8 mouse cellular contexts compared by ENCODE assay signal in the genomic region with DNA sequence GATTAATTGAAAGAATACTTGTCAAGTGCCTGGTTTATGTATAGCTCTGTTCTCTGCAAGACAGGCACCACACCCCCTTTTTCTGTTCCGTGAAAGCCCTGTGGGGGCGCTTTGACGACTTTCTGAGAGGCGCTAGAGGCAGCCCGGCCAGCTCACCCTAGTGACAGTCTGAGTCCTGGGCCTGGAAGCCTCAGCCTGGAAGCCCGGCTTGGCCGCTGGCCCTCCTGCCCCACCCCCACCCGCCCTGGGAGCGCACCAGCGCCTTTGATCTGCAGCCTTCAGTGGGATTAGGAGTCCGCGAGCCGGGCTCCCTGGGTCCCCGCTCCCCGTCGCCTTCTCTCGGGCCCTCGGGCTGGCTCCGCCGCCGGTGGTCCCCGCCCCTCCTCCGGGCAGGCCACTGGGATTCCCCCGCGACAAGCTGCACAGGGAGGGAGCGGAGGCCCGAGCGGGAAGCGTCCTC. TPM values are rescaled to one million over a fixed set of nuclear protein-coding genes. Genes with fewer than 3 reads are reported as not detected.
DNase-seq lines count a peak whose midpoint lies in the region; ATAC-seq and TF ChIP-seq lines count a peak whose summit lies in the region.

No protein-coding gene starts in this region.

- H3K9me3 ChIP-seq in heart, embryonic 12.5 days (replicated peaks) = no peaks in the 10 kb centered on the region
- H3K9me3 ChIP-seq in kidney, embryonic 15.5 days (replicated peaks) = no peaks in the 10 kb centered on the region
- H3K9me3 ChIP-seq in limb, embryonic 14.5 days (ENCODE audit: control insufficient read depth, low read length) = no peaks in the 10 kb centered on the region
- no peaks in the 10 kb centered on the region for H3K9me3 ChIP-seq in midbrain, embryonic 16.5 days (replicated peaks; ENCODE audit: control insufficient read depth, low read length, poor library complexity, severe bottlenecking)

- no peak for TF ChIP-seq CTCF in embryonic fibroblast, embryonic 13.5 days (IDR thresholded peaks at IDR 0.05; ENCODE audit: borderline replicate concordance, insufficient read depth, low read length)

- H3K27me3 ChIP-seq in heart, embryonic 12.5 days (replicated peaks) = peaks cover 15% of the 10 kb centered on the region
- peaks cover 83% of the 10 kb centered on the region for H3K27me3 ChIP-seq in kidney, embryonic 15.5 days
- no peaks in the 10 kb centered on the region for H3K27me3 ChIP-seq in limb, embryonic 14.5 days (ENCODE audit: control insufficient read depth, insufficient read depth, low read length)
- peaks cover 27% of the 10 kb centered on the region for H3K27me3 ChIP-seq in midbrain, embryonic 16.5 days (ENCODE audit: control insufficient read depth, insufficient read depth, low read depth, low read length)

- H3K4me1 ChIP-seq in embryonic fibroblast, embryonic 13.5 days (ENCODE audit: control insufficient read depth, insufficient read depth, low read length) = peaks cover 5% of the 10 kb centered on the region; the same call in 1 of the 2 replicates
- peaks cover 61% of the 10 kb centered on the region for H3K4me1 ChIP-seq in heart, embryonic 12.5 days (replicated peaks)
- peaks cover 56% of the 10 kb centered on the region for H3K4me1 ChIP-seq in kidney, embryonic 15.5 days
- peaks cover 64% of the 10 kb centered on the region for H3K4me1 ChIP-seq in limb, embryonic 14.5 days (ENCODE audit: control insufficient read depth, insufficient read depth, low read length)
- H3K4me1 ChIP-seq in midbrain, embryonic 16.5 days (ENCODE audit: control insufficient read depth, insufficient read depth, low read length) = peaks cover 25% of the 10 kb centered on the region

- ATAC-seq in heart, embryonic 12.5 days (ENCODE audit: insufficient number of reproducible peaks, low FRiP score) = peak; percentile 79
- ATAC-seq in kidney, embryonic 15.5 days (replicated peaks; ENCODE audit: low FRiP score) = peak; percentile 86
- peak; percentile 82 for ATAC-seq in limb, embryonic 14.5 days (ENCODE audit: low FRiP score, low read depth)
- ATAC-seq in midbrain, embryonic 16.5 days = peak; percentile 88

- peak overlapping the region; percentile 35 for H3K4me3 ChIP-seq in embryonic fibroblast, embryonic 13.5 days (ENCODE audit: insufficient read depth, low read length)
- H3K4me3 ChIP-seq in heart, embryonic 12.5 days = peak overlapping the region; percentile 54
- peak overlapping the region; percentile 46 for H3K4me3 ChIP-seq in kidney, embryonic 15.5 days (replicated peaks)
- peak overlapping the region; percentile 42 for H3K4me3 ChIP-seq in limb, embryonic 14.5 days (replicated peaks; ENCODE audit: low read length)
- H3K4me3 ChIP-seq in midbrain, embryonic 16.5 days (ENCODE audit: low read depth, low read length) = peak overlapping the region; percentile 47

- H3K9ac ChIP-seq in heart, embryonic 12.5 days = peak overlapping the region; percentile 81
- peak overlapping the region; percentile 45 for H3K9ac ChIP-seq in kidney, embryonic 15.5 days
- H3K9ac ChIP-seq in limb, embryonic 14.5 days (ENCODE audit: low read depth, low read length, severe bottlenecking) = peak overlapping the region; percentile 57
- peak overlapping the region; percentile 64 for H3K9ac ChIP-seq in midbrain, embryonic 16.5 days (ENCODE audit: low read depth, low read length)

- TF ChIP-seq POLR2A in embryonic fibroblast, embryonic 13.5 days (IDR thresholded peaks at IDR 0.05; ENCODE audit: low read depth, low read length) = no peak
- no peak for TF ChIP-seq POLR2A in limb, embryonic 14.5 days (IDR thresholded peaks at IDR 0.05; ENCODE audit: borderline replicate concordance, extremely low read depth, insufficient read depth, insufficient read length)

- peak overlapping the region; percentile 87 for H3K4me2 ChIP-seq in heart, embryonic 12.5 days
- H3K4me2 ChIP-seq in kidney, embryonic 15.5 days = peak overlapping the region; percentile 92
- H3K4me2 ChIP-seq in limb, embryonic 14.5 days (replicated peaks; ENCODE audit: low read depth, low read length, severe bottlenecking) = peak overlapping the region; percentile 91
- H3K4me2 ChIP-seq in midbrain, embryonic 16.5 days (ENCODE audit: low read length) = peak overlapping the region; percentile 94

- H3K27ac ChIP-seq in embryonic fibroblast, embryonic 13.5 days (ENCODE audit: insufficient read depth, low read length) = peak overlapping the region; percentile 27
- H3K27ac ChIP-seq in heart, embryonic 12.5 days (ENCODE audit: poor library complexity, severe bottlenecking) = peak overlapping the region; percentile 74
- H3K27ac ChIP-seq in kidney, embryonic 15.5 days = peak overlapping the region; percentile 58
- peak overlapping the region; percentile 81 for H3K27ac ChIP-seq in limb, embryonic 14.5 days (replicated peaks; ENCODE audit: low read depth, low read length)
- no peak overlapping the region for H3K27ac ChIP-seq in midbrain, embryonic 16.5 days (ENCODE audit: low read length)

- WGBS in heart, embryonic 12.5 days = 1% methylated on average over 29 of the region's 29 CpGs
- WGBS in kidney, embryonic 15.5 days = under 1% methylated on average over 29 of the region's 29 CpGs
- WGBS in limb, embryonic 14.5 days = under 1% methylated on average over 29 of the region's 29 CpGs
- 0% methylated on average over 28 of the region's 29 CpGs for WGBS in midbrain, embryonic 16.5 days

- H3K36me3 ChIP-seq in heart, embryonic 12.5 days = no peaks in the 10 kb centered on the region
- no peaks in the 10 kb centered on the region for H3K36me3 ChIP-seq in kidney, embryonic 15.5 days
- no peaks in the 10 kb centered on the region for H3K36me3 ChIP-seq in limb, embryonic 14.5 days (ENCODE audit: control insufficient read depth, insufficient read depth, low read length)
- no peaks in the 10 kb centered on the region for H3K36me3 ChIP-seq in midbrain, embryonic 16.5 days (ENCODE audit: control insufficient read depth, insufficient read depth, low read length)

- DNase-seq in CD4-positive helper T cell, adult 2 months (ENCODE audit: low read depth, low spot score) = peak; percentile 49
- DNase-seq in brain, adult 2 months (ENCODE audit: low read depth, low spot score) = peak; percentile 86
- DNase-seq in limb, embryonic 14.5 days (ENCODE audit: low spot score) = peak; percentile 90
- peak; percentile 41 to 51 for DNase-seq in spleen, postnatal 36 days (ENCODE audit: low spot score in 2 of 2)

RNA-seq across cellular contexts. Expression of a gene that starts 41.4 kb away (rescaled TPM):
- polyA plus RNA-seq in embryonic fibroblast, embryonic 13.5 days (2011; ENCODE audit: insufficient read length, low read depth, missing spikeins) = 23.6 and 45.5 TPM in 2 replicates
- 24.0 and 25.4 TPM in 2 replicates for polyA plus RNA-seq in heart, embryonic 12.5 days (2016; fragmentation: Nextera tagmentation; extraction: Ambion mirVana)
- 17.2 and 18.7 TPM in 2 replicates for polyA plus RNA-seq in kidney, embryonic 15.5 days (2015; fragmentation: Nextera tagmentation; extraction: Ambion mirVana)
- polyA plus RNA-seq in limb, embryonic 14.5 days (2012; rRNA removed) = 70.9 and 96.8 TPM in 2 replicates
- 37.0 and 42.1 TPM in 2 replicates for polyA plus RNA-seq in limb, embryonic 14.5 days (2014; fragmentation: Nextera tagmentation; extraction: Ambion mirVana)
- 10.3 and 11.3 TPM in 2 replicates for polyA plus RNA-seq in midbrain, embryonic 16.5 days (2015; fragmentation: Nextera tagmentation; extraction: Ambion mirVana)
